Mouse (Mus musculus): ENCODE measurements around the gene Hs2st1. TPM values are rescaled to one million over a fixed set of nuclear protein-coding genes. Genes with fewer than 3 reads are reported as not detected.

Gene Hs2st1
- polyA plus RNA-seq, 1 experiment, result 9.8 TPM

DNA sequence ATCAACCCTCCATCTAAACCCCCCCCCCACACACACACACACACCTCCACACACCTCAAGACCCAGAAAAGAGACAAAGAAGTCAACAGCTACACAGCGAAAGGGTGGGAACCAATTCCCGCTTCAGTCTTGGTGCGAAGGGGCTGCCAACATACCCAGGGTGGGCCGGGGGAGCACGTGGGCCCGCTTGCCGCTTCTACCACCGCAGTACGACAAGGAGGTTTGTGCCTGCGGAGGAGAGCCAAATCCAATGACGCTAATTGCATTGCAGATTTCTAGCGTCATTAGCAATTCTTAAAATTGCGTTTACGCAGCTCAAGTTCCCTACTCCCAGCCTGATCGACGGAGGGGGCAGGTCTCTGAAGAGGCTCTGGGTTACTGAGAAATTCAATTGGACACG, 173.5 kb downstream of the Hs2st1 start:
- no peak for DNase-seq (ENCODE audit: low spot score)

GRCm38 (mm10) chr3:144394454-144394943, 175.5 kb downstream of the Hs2st1 start:
- no peak for DNase-seq (ENCODE audit: low spot score)

- DNase-seq (ENCODE audit: low spot score), result no peak
Observed at GRCm38 (mm10) chr3:144386446-144386845, 183.5 kb downstream of the Hs2st1 start.

DNA sequence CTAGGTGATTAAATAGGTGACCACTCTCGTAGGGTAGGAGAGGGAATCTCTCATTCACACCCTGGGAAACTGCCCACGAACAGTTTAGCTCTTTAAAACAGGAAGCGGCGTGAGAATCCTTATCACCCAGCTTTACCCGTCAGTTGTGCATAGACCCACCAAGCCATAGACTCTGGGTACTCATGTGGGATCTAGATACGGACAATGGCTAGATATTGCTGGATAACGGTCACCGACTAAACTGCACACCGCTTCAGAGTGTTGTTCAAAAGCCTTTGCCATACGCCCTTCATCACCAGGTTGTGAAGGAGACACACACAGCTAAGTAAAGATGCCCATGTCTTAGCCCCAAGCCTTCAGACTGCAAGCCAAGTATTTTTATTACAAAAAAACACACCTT, 185.3 kb downstream of the Hs2st1 start:
- DNase-seq (ENCODE audit: low spot score), result no peak

DNA sequence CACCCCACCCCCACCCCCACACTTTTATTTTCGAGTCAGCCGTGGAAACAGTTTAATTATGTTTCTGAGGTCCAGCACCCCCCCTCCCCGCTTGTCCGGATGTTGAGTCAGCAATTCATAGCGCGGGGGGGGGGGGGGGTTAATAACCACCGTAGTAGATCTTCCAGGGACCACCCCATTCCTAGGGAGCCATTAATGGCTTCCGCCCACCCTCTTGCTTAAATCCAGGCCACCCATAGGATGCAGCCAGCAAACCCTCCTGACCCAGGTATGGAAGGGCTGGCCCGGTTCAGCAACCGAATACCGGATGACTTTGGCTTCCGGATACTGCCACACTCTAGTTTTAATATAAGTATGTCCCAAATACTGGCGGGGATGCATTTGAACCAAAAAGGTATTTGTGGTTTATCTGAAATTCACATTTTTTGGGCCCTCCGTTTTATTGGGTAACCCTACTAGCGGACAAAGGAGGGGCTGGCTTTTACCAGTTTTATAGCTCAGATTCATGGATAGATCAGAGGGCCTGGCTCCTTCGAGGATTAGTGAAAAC, 188.5 kb downstream of the Hs2st1 start:
- DNase-seq (ENCODE audit: low spot score), result no peak

DNA sequence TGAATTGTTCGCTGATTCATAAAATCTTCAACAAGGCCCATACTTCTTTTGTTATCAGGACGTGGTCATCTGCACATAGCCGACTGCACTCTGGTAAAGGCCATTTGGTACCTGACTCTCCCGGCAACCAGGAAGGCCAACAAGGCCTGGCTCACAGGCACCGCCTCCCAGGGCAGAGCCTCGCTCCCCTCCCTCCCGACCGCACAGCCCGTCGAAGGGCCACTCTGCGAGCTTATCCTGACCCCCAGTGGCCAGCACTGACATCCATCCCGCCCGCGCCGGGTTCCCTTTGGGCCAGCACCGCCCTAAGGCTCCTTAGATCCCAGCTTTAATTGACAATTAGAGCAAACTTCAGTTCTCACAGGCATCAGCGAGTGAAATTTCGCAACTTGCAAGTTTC, 189.1 kb downstream of the Hs2st1 start:
- DNase-seq (ENCODE audit: low spot score), result peak; percentile 69

GRCm38 (mm10) chr3:144379801-144380200, 190.2 kb downstream of the Hs2st1 start:
- no peak for DNase-seq (ENCODE audit: low spot score)

Other genes starting within 250 kb of the Hs2st1 start
- gene Selenof, start 123 bp upstream of the Hs2st1 start, polyA plus RNA-seq (2012; rRNA removed), result 422 and 491 TPM in 2 replicates
- 27.1 and 47.8 TPM in 2 replicates for gene Sh3glb1, start 150.2 kb upstream of the Hs2st1 start, polyA plus RNA-seq (2012; rRNA removed)
- gene Clca3a1, start 190.8 kb upstream of the Hs2st1 start, polyA plus RNA-seq (2012; rRNA removed), result 25.0 and 34.0 TPM in 2 replicates
- gene Clca3a2, start 249.3 kb upstream of the Hs2st1 start, polyA plus RNA-seq (2012; rRNA removed), result 15.2 and 18.6 TPM in 2 replicates

Data from urinary bladder, adult 2 months (tissue).